Mouse (Mus musculus) midbrain, embryonic 14.5 days (tissue): ENCODE data around the gene Lyar. TPM values are rescaled to one million over a fixed set of nuclear protein-coding genes. Genes with fewer than 3 reads are reported as not detected.

Source experiments
- ATAC-seq: fragments of 200-750 bp; cut with Nextera tagmentation; 2 replicates; pipeline ENCODE4 v1.8.0; 2017; ENCODE audit warnings: moderate number of reproducible peaks, moderate library complexity; ENCODE audit not compliant: low FRiP score, low TSS enrichment
- DNase-seq: peaks from one replicate; pipeline ENCODE4 v3.0.0-alpha.2; 2015
- H3K27ac ChIP-seq: fragments of 300-500 bp; sonication (generic); replicated peaks from 2 replicates; pipeline ENCODE4 v1.5.1; 2014; ENCODE audit warnings: mild to moderate bottlenecking, low read depth, low read length, moderate library complexity
- H3K27me3 ChIP-seq: fragments of 300-500 bp; sonication (generic); 2 replicates; pipeline ENCODE4 v1.6.1; 2014; ENCODE audit warnings: low read length, control low read depth, mixed read lengths; ENCODE audit not compliant: control insufficient read depth, insufficient read depth
- H3K36me3 ChIP-seq: fragments of 300-500 bp; sonication (generic); 2 replicates; pipeline ENCODE4 v1.6.1; 2014; ENCODE audit warnings: low read length, control low read depth; ENCODE audit not compliant: control insufficient read depth, insufficient read depth
- H3K4me1 ChIP-seq: fragments of 300-500 bp; sonication (generic); 2 replicates; pipeline ENCODE4 v1.6.1; 2014; ENCODE audit warnings: mild to moderate bottlenecking, antibody characterized with exemption, low read length, control low read depth; ENCODE audit not compliant: control insufficient read depth, insufficient read depth
- H3K4me2 ChIP-seq: fragments of 300-500 bp; sonication (generic); 2 replicates; pipeline ENCODE4 v1.6.1; 2014; ENCODE audit warnings: mild to moderate bottlenecking, low read length, moderate library complexity
- H3K4me3 ChIP-seq: fragments of 300-500 bp; sonication (generic); replicated peaks from 2 replicates; pipeline ENCODE4 v1.5.1; 2014; ENCODE audit warnings: low read depth, low read length
- H3K9ac ChIP-seq: fragments of 300-500 bp; sonication (generic); replicated peaks from 2 replicates; pipeline ENCODE4 v1.6.1; 2014; ENCODE audit warnings: mild to moderate bottlenecking, low read length, moderate library complexity
- H3K9me3 ChIP-seq: fragments of 300-500 bp; sonication (generic); 2 replicates; pipeline ENCODE4 v1.6.1; 2016; ENCODE audit warnings: low read length, control low read depth, mixed read lengths; ENCODE audit not compliant: control insufficient read depth
- WGBS: fragments of 180-500 bp; shearing (Covaris S2); extraction: QIAGEN DNeasy Blood & Tissue Kit; methylation state at CpG from one replicate; pipeline ENCODE4 v1.1.7; 2014; 5-methylcytosine and 5-hydroxymethylcytosine counted together
- polyA plus RNA-seq: library from polyadenylated mRNA; unstranded; fragments of >200 nt; fragmentation: Nextera tagmentation; extraction: Ambion mirVana; gene quantifications from 2 replicates; pipeline ENCODE4 v1.2.1, GENCODE M21; 2014

The Lyar gene
- polyA plus RNA-seq = 37.7 and 41.9 TPM in 2 replicates

- Histone ChIP-seq H3K4me2 (peak within 1 kb of the TSS; percentile 89), H3K9me3 (no peaks in the 10 kb centered on the region), H3K27ac (peak within 1 kb of the TSS; percentile 84), H3K4me1 (peaks cover 16% of the 10 kb centered on the region), H3K27me3 (no peaks in the 10 kb centered on the region), H3K4me3 (peak within 1 kb of the TSS; percentile 84), H3K36me3 (peaks cover 19% of the 10 kb centered on the region), H3K9ac (peak within 1 kb of the TSS; percentile 88)
- under 1% methylated on average over 54 of the region's 55 CpGs for WGBS
- ATAC-seq = peak; percentile 92
- peak; percentile 97 for DNase-seq
Measured at GRCm38 (mm10) chr5:38220328-38220912, at the start of gene Lyar, which contains the start of gene Zbtb49. Gene Lyar (plus strand): TSS chr5:38220470. Gene Zbtb49 (minus strand): TSS chr5:38220457.

- Histone ChIP-seq H3K27me3 (no peaks in the 10 kb centered on the region), H3K9me3 (no peaks in the 10 kb centered on the region), H3K4me1 (no peaks in the 10 kb centered on the region), H3K4me2 (no peak overlapping the region), H3K9ac (no peak overlapping the region), H3K4me3 (no peak overlapping the region), H3K36me3 (no peaks in the 10 kb centered on the region), H3K27ac (no peak overlapping the region)
- 64% methylated on average over 5 of the region's 5 CpGs for WGBS
- DNase-seq = no peak
- ATAC-seq = no peak
Measured at GRCm38 (mm10) chr5:38173766-38174165, 46.5 kb upstream of the Lyar start.

- 84% methylated on average over 16 of the region's 16 CpGs for WGBS
Measured at GRCm38 (mm10) chr5:38174256-38174912, 45.9 kb upstream of the Lyar start.

GRCm38 (mm10) chr5:38184688-38185285 is 35.5 kb upstream of the Lyar start:
- Histone ChIP-seq H3K9me3 (no peaks in the 10 kb centered on the region), H3K36me3 (no peaks in the 10 kb centered on the region), H3K27ac (no peak overlapping the region), H3K4me1 (no peaks in the 10 kb centered on the region), H3K4me2 (no peak overlapping the region), H3K27me3 (no peaks in the 10 kb centered on the region), H3K4me3 (no peak overlapping the region), H3K9ac (no peak overlapping the region)
- no peak for ATAC-seq
- WGBS = 91% methylated on average over 6 of the region's 6 CpGs
- DNase-seq = no peak

More at GRCm38 (mm10) chr5:38174256-38174912, 45.9 kb upstream of the Lyar start:
- Histone ChIP-seq H3K9ac (no peak overlapping the region), H3K4me3 (no peak overlapping the region), H3K4me1 (no peaks in the 10 kb centered on the region), H3K27me3 (no peaks in the 10 kb centered on the region), H3K4me2 (no peak overlapping the region), H3K9me3 (no peaks in the 10 kb centered on the region), H3K27ac (no peak overlapping the region), H3K36me3 (no peaks in the 10 kb centered on the region)
- DNase-seq (no peak), ATAC-seq (no peak)

GRCm38 (mm10) chr5:38187006-38187405 is 33.3 kb upstream of the Lyar start:
- Histone ChIP-seq H3K4me1 (no peaks in the 10 kb centered on the region), H3K9ac (no peak overlapping the region), H3K36me3 (no peaks in the 10 kb centered on the region), H3K27me3 (no peaks in the 10 kb centered on the region), H3K27ac (no peak overlapping the region), H3K4me2 (no peak overlapping the region), H3K9me3 (no peaks in the 10 kb centered on the region), H3K4me3 (no peak overlapping the region)
- no peak for ATAC-seq
- no peak for DNase-seq
- 94% methylated on average over 2 of the region's 2 CpGs for WGBS

GRCm38 (mm10) chr5:38190907-38191306 is 29.4 kb upstream of the Lyar start:
- H3K27me3 ChIP-seq = no peaks in the 10 kb centered on the region
- no peak overlapping the region for H3K27ac ChIP-seq
- ATAC-seq (no peak), DNase-seq (no peak)
- H3K4me3 ChIP-seq = no peak overlapping the region
- no peaks in the 10 kb centered on the region for H3K9me3 ChIP-seq
- no peak overlapping the region for H3K4me2 ChIP-seq
- WGBS = 94% methylated on average over 3 of the region's 3 CpGs
- no peak overlapping the region for H3K9ac ChIP-seq
- H3K4me1 ChIP-seq = peaks cover 11% of the 10 kb centered on the region
- no peaks in the 10 kb centered on the region for H3K36me3 ChIP-seq

- H3K27me3 ChIP-seq = no peaks in the 10 kb centered on the region
- 5% methylated on average over 2 of the region's 2 CpGs for WGBS
- no peak overlapping the region for H3K9ac ChIP-seq
- ATAC-seq (peak; percentile 49; the same call in 1 of the 2 replicates), DNase-seq (peak; percentile 60)
- H3K4me2 ChIP-seq = no peak overlapping the region
- no peak overlapping the region for H3K27ac ChIP-seq
- H3K36me3 ChIP-seq = peaks cover 12% of the 10 kb centered on the region
- peaks cover 11% of the 10 kb centered on the region for H3K4me1 ChIP-seq
- no peaks in the 10 kb centered on the region for H3K9me3 ChIP-seq
- H3K4me3 ChIP-seq = no peak overlapping the region
Measured at GRCm38 (mm10) chr5:38194946-38195345, 25.3 kb upstream of the Lyar start.

GRCm38 (mm10) chr5:38195941-38196340 is 24.3 kb upstream of the Lyar start:
- DNase-seq (no peak), ATAC-seq (no peak)
- Histone ChIP-seq H3K27me3 (no peaks in the 10 kb centered on the region), H3K27ac (no peak overlapping the region), H3K9me3 (no peaks in the 10 kb centered on the region), H3K9ac (no peak overlapping the region), H3K4me1 (peaks cover 11% of the 10 kb centered on the region), H3K36me3 (peaks cover 20% of the 10 kb centered on the region), H3K4me3 (no peak overlapping the region), H3K4me2 (no peak overlapping the region)
